Mouse (Mus musculus): Measurements from ENCODE around the gene Wdr4.

GRCm38 (mm10) chr17:31474388-31474787 is 45.4 kb downstream of the Wdr4 start:
- TF ChIP-seq CTCF (IDR thresholded peaks at IDR 0.05; ENCODE audit: control insufficient read depth, insufficient read depth, insufficient read length) (no peak), USF1 (IDR thresholded peaks at IDR 0.05; ENCODE audit: low read depth) (no peak), CEBPB (IDR thresholded peaks at IDR 0.05; ENCODE audit: low read depth) (no peak), MAX (IDR thresholded peaks at IDR 0.05) (no peak), MYOD1 (IDR thresholded peaks at IDR 0.05; ENCODE audit: control insufficient read depth, insufficient read length, low read depth) (no peak)

Data from C2C12 (cell line).